Mouse (Mus musculus) erythroid progenitor cell, adult 5-6 weeks (primary cell): ENCODE data around the gene Grb2. TPM values are rescaled to one million over a fixed set of nuclear protein-coding genes. Genes with fewer than 3 reads are reported as not detected.

Experiments
- ATAC-seq: replicated peaks from 2 replicates; pipeline ENCODE4 v1.8.0; 2016; ENCODE audit warnings: moderate number of reproducible peaks, mild to moderate bottlenecking, moderate TSS enrichment, inconsistent platforms; ENCODE audit not compliant: poor library complexity, low FRiP score, severe bottlenecking
- total RNA-seq, 2 experiments: library from RNA; stranded (forward) in 1 of 2; stranded (reverse) in 1 of 2; fragments of 150-400 nt in 1 of 2; fragments of 186-747, 209-891 nt in 1 of 2; gene quantifications; 2 replicates each; pipeline versions ENCODE4 v1.2.3 to v1.2.4; 2015 to 2017; ENCODE audit warnings: low replicate concordance in 2 of 2

The Grb2 gene
- total RNA-seq (2015; ENCODE audit: low replicate concordance) (36.8 and 49.5 TPM in 2 replicates), total RNA-seq (2017; ENCODE audit: low replicate concordance) (10.1 and 29.1 TPM in 2 replicates)

- ATAC-seq, result peak; percentile 91
Observed at GRCm38 (mm10) chr11:115708209-115708876, at the start of gene Grb2. Grb2 (minus strand) TSS chr11:115708597.

- no peak for ATAC-seq
Observed at GRCm38 (mm10) chr11:115753485-115753884, 45.1 kb upstream of the Grb2 start.

GRCm38 (mm10) chr11:115752653-115753052 is 44.3 kb upstream of the Grb2 start:
- no peak for ATAC-seq

DNA sequence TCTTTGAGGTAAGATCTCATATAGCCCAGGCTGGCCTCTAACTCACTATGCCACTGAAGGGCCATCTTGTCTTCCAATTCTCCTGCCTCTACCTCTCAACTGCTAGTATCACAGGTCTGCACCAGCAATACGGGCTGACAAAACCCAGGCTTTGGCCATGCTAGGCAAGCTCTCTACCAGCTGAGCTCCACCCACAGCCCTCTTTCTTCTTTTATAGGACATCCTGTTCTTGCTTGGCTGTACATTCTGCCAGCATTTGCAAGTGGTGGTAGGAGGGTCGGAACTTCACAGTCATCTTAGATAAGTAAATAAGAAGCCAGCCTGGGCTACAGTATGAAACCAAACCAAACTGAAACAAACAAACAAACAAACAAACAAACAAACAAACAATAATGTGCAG is 43.3 kb upstream of the Grb2 start:
- ATAC-seq, result no peak

DNA sequence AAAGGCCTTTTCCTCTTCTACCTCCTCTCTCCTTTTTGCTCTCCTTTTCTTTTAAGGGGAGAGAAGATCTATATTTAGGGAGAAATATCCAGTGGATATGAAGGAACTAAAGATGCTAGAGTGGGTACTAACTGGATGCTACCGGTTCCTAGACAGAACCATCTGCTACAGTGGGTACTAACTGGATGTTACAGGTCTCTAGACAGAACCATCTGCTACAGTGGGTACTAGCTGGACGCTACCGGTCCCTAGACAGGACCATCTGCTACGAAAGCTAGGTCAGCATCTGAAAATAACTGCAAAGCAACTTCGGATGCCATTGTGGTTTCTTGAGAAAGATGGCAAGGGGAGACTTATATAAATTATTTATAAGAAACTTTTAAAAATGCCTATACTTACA is 41.4 kb upstream of the Grb2 start:
- no peak for ATAC-seq

- no peak for ATAC-seq
Observed at GRCm38 (mm10) chr11:115747351-115747750, 39.0 kb upstream of the Grb2 start.

DNA sequence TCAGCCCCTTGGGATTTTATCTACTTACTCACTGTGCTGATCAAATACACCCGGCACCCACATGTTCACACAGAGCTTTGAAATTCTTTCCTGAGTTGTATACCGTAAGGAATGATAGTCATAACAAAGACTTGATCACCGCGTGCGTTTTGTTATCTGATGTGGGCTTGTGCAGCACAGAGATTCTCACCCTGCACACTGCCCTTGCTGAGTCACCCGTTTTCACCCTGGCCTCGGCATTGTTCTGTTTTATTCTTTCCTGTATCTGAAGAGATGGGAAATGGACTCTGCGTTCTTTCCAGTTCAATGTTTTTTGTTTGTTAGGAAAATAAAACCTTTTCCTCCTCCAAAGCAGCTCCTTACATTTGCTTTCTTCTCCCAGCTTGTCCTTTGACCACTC is 38.4 kb upstream of the Grb2 start:
- ATAC-seq, result no peak

- no peak for ATAC-seq
Observed at GRCm38 (mm10) chr11:115746109-115746508, 37.7 kb upstream of the Grb2 start.

DNA sequence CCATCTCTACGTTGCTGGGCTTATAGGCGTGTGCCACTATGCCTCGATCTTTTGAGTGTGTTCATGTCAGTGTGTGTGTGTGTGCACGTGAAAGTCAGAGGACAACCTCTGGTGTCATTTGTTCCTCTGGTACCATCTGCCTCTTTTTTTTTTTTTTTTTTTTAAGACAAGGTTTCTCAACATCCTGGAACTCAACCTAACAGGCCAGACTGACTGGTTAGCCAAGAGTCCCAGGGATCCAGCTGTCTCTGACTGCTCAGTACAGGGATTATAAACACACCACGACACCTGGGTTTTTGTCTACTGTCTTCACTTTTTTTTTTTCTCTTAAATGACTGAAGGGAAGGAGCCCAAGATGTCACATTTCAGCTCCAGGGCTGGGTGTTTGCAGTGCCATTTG is 36.0 kb upstream of the Grb2 start:
- ATAC-seq, result no peak

DNA sequence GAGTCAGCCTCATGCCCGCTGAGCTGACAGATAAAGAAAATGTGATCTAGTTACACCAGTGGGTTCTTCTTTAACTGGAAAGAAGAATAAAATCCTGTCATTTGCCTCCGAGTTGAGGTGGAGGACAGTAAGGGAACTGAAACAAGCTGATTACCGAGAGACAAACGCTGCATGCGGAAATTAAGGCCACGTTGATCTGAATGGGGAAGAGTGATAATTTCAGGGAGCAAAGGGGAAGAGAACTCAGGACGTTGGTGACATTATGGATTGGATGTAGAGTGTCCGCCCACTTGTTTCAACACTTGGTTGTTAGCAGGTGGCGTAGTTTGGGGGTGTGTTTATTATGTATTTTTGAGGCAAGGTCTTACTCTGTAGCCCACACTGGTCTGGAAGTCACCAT is 34.5 kb upstream of the Grb2 start:
- no peak for ATAC-seq

- no peak for ATAC-seq
Observed at GRCm38 (mm10) chr11:115741070-115741469, 32.7 kb upstream of the Grb2 start.

DNA sequence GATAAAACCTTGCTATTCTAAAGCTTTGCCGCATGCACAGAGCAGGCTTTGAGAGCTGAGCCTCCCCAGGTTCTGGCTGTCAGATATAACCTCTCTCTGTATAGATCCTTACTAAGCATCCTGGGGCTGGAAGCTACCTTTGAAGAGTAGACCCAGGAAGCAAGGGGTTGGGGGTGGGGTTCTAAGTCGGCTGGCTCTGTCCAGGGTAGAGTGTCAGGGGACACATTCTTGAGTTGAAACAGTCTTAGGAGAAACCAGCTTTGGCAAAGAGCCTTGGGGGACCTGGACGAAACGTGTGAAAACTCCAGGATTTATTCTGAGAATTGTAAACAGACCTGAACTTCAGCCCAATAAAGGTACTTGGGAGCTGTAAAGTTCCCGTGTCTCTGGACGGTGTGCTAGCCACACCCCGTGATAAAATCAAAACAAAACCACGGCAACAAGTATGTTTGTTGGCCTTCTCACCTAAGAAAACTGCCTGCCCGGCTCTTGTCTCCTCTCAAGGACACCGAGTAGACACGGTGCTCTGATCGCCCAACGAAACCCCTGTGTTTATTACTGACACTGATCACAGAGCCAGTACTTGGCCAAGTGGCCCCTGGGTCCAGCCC is 30.0 kb upstream of the Grb2 start:
- no peak for ATAC-seq

- no peak for ATAC-seq
Observed at GRCm38 (mm10) chr11:115737608-115738208, 29.3 kb upstream of the Grb2 start.

GRCm38 (mm10) chr11:115734041-115734686 is 25.8 kb upstream of the Grb2 start:
- ATAC-seq, result no peak

DNA sequence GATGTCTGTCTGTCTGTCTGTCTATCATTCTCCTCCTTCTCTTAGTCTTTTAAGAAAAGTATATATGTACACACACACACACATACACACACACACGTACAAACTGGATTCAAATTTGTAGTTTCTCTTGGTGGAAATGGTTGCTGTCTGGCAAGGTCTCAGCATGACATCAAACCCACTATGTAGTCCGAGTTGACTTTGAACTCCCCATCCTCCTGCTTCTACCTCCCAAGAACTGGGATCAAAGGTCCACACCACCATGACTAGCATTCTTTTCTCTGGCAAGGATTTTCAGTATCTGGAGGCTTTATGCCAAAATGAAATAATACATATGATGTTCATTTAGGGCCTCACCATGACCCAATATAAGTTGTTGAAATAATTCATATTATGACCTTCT is 14.8 kb upstream of the Grb2 start:
- ATAC-seq, result no peak

GRCm38 (mm10) chr11:115722638-115723037 is 14.2 kb upstream of the Grb2 start:
- peak; percentile 83 for ATAC-seq

GRCm38 (mm10) chr11:115717660-115718390 is 9.4 kb upstream of the Grb2 start:
- ATAC-seq, result peak; percentile 71

GRCm38 (mm10) chr11:115716410-115717338 is 8.3 kb upstream of the Grb2 start:
- ATAC-seq, result peak; percentile 58; the same call in 1 of the 2 replicates

GRCm38 (mm10) chr11:115714491-115714890 is 6.1 kb upstream of the Grb2 start:
- peak; percentile 64; the same call in 1 of the 2 replicates for ATAC-seq
